Mouse (Mus musculus) bone marrow, adult 2 months (tissue): Measurements from ENCODE around the gene Bsn. TPM values are rescaled to one million over a fixed set of nuclear protein-coding genes. Genes with fewer than 3 reads are reported as not detected.

Experiments used
- H3K27ac ChIP-seq: fragments of 200-500 bp; 2 replicates; pipeline ENCODE4 v1.5.1; 2012; ENCODE audit warnings: low read depth, mild to moderate bottlenecking, control low read depth, inconsistent platforms, low read length; ENCODE audit not compliant: control insufficient read depth, poor library complexity, insufficient read depth
- H3K4me1 ChIP-seq: fragments of 200-500 bp; 2 replicates; pipeline ENCODE4 v1.6.1; 2011; ENCODE audit warnings: low read length; ENCODE audit not compliant: control insufficient read depth, insufficient read depth
- H3K4me3 ChIP-seq: fragments of 200-500 bp; replicated peaks from 2 replicates; pipeline ENCODE3; 2011; ENCODE audit warnings: mild to moderate bottlenecking, low read depth, low read length, control low read depth; ENCODE audit not compliant: control insufficient read depth
- CTCF ChIP-seq: fragments of 200-500 bp; IDR thresholded peaks from 2 replicates; pipeline ENCODE4 v1.5.1; 2011; ENCODE audit warnings: low read length, control low read depth; ENCODE audit not compliant: control insufficient read depth, insufficient read depth
- POLR2A ChIP-seq: fragments of 200-500 bp; IDR thresholded peaks from 2 replicates; pipeline ENCODE4 v1.6.1; 2011; ENCODE audit warnings: low read depth, mild to moderate bottlenecking, control low read depth, low read length, borderline replicate concordance; ENCODE audit not compliant: control insufficient read depth
- WGBS: fragments of 180-500 bp; shearing (Covaris S2); methylation state at CpG from one replicate; pipeline ENCODE4 v1.1.7; 2018; 5-methylcytosine and 5-hydroxymethylcytosine counted together
- polyA plus RNA-seq: library from polyadenylated mRNA; stranded (reverse); fragments of >200 nt; gene quantifications from 2 replicates; pipeline ENCODE4 v1.2.4, GENCODE M21; 2011; ENCODE audit warnings: low replicate concordance; ENCODE audit not compliant: missing spikeins, insufficient read depth, insufficient read length

Bsn gene
- polyA plus RNA-seq, 1 experiment = 1.9 TPM

GRCm38 (mm10) chr9:108094998-108095411 lies 95.2 kb downstream of the Bsn start:
- TF ChIP-seq POLR2A = peak; percentile 66; the same call in 1 of the 2 replicates
- no peak for TF ChIP-seq CTCF
- Histone ChIP-seq H3K27ac (peak overlapping the region; percentile 88), H3K4me1 (no peaks in the 10 kb centered on the region; the same call in 1 of the 2 replicates), H3K4me3 (peak overlapping the region; percentile 97)
- WGBS = 1% methylated on average over 16 of the region's 16 CpGs

DNA sequence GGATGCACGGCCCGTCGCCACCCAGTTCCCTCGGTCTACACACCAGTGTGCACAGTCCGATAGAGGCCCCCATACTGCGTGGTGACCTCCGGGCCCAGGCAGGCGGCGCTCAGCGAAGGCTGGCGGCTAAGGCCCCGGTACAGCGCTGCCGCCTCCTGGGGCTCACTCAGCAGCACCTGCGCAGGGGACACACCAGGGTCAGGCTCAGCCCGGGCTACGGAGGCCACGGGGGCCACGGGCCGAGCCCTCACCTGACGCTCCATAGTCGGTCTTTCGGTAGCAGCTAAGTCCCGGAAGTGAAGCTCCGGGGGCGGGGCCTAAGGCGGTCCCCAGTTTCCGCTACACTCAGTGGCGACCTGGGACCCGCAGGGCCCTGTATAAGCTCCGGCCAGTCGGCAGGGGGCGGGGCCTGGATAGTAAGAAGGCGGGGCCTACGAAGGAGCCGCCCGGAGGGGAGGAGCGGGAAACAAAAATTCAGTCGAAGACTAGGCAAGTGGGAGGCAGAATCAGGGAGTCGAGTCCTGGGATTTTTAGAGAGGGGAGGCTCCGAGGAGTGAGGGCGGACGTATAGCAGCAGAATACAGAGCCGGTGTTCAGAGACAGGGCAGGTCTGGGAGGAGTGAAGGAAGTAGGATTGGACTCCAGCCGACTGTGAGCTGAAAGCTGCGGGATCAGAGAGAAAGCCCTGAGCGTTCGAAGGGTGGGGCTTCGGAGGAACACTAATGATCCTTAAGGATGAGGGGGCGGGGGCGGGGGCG lies 95.8 kb downstream of the Bsn start, which contains the start of gene Apeh:
TSS of gene Apeh (minus strand) at position 423 of the 758 bp plus-strand sequence.
- under 1% methylated on average over 52 of the region's 52 CpGs for WGBS
- peak within 1 kb of the TSS; percentile 97 for H3K4me3 ChIP-seq
- no peak for TF ChIP-seq CTCF
- TF ChIP-seq POLR2A = peak; percentile 68
- no peaks in the 10 kb centered on the region; the same call in 1 of the 2 replicates for H3K4me1 ChIP-seq
- H3K27ac ChIP-seq = peak within 1 kb of the TSS; percentile 88

- 67% methylated on average over 10 of the region's 10 CpGs for whole genome bisulfite sequencing
- Histone ChIP-seq H3K4me3 (peak overlapping the region; percentile 97), H3K4me1 (no peaks in the 10 kb centered on the region; the same call in 1 of the 2 replicates), H3K27ac (peak overlapping the region; percentile 88)
- TF ChIP-seq POLR2A = no peak
- no peak for TF ChIP-seq CTCF
These were observed 96.6 kb downstream of the Bsn start for GRCm38 (mm10) chr9:108093586-108093985.

DNA sequence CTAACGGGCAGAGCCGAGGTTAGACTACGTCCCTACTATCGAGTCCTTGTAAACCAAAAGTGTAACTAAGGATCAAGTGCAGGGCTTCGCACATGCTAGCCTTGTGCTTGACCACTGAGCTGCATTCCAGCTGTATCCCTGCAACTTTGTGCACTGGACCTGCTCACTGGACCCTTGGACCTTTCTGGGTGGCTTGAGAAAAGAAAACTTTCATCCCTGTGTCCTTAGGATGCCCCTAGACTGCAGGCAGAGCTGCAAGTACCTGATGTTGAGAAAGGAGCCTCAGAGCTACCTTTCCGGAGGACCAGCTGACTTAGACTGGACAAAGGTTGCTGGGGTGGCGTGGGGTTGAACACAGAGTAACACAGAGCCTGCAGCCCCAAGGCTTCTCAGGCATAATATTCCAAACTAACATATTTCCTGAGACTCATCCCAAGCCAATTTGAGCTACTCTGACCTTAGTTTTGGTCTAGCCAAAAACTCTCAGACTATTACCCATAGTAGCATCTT lies 99.5 kb downstream of the Bsn start:
- no peak for TF ChIP-seq POLR2A
- no peak for TF ChIP-seq CTCF
- no peak overlapping the region for H3K4me3 ChIP-seq
- no peaks in the 10 kb centered on the region; the same call in 1 of the 2 replicates for H3K4me1 ChIP-seq
- no peak overlapping the region for H3K27ac ChIP-seq
- WGBS = 94% methylated on average over 7 of the region's 7 CpGs

- Histone ChIP-seq H3K4me3 (no peak overlapping the region), H3K4me1 (peaks cover 12% of the 10 kb centered on the region; the same call in 1 of the 2 replicates), H3K27ac (peak overlapping the region; percentile 59; the same call in 1 of the 2 replicates)
- WGBS = 94% methylated on average over 4 of the region's 4 CpGs
- TF ChIP-seq CTCF (no peak), POLR2A (no peak)
These were observed 104.9 kb downstream of the Bsn start for GRCm38 (mm10) chr9:108085261-108085660.

GRCm38 (mm10) chr9:108083561-108083960 lies 106.6 kb downstream of the Bsn start:
- Histone ChIP-seq H3K4me1 (peaks cover 12% of the 10 kb centered on the region; the same call in 1 of the 2 replicates), H3K27ac (peak overlapping the region; percentile 81), H3K4me3 (no peak overlapping the region)
- 52% methylated on average over 6 of the region's 6 CpGs for WGBS
- TF ChIP-seq CTCF (no peak), POLR2A (no peak)

DNA sequence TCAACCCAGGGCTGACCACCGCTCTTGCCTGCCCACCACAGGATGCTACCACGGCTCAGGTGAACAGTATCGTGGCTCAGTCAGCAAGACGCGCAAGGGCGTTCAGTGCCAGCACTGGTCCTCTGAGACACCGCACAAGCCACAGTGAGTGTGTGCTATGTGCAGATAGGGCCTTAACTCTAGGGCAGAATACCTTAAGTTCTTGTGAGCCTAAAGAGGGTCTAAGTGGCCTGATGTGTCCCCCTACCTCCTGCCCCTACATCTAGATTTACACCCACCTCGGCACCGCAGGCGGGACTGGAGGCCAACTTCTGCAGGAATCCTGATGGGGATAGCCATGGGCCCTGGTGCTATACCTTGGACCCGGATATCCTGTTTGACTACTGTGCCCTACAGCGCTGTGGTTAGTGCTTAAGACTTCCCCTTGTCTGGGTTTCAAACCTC lies 107.2 kb downstream of the Bsn start, which contains the start of gene Rnf123:
TSS of gene Rnf123 (minus strand) at position 359 of the 444 bp plus-strand sequence.
- H3K4me3 ChIP-seq = peak within 1 kb of the TSS; percentile 24
- H3K27ac ChIP-seq = peak within 1 kb of the TSS; percentile 81
- peaks cover 12% of the 10 kb centered on the region; the same call in 1 of the 2 replicates for H3K4me1 ChIP-seq
- no peak for TF ChIP-seq CTCF
- TF ChIP-seq POLR2A = peak; percentile 62; the same call in 1 of the 2 replicates
- 5% methylated on average over 12 of the region's 12 CpGs for WGBS

GRCm38 (mm10) chr9:108082549-108082948 lies 107.6 kb downstream of the Bsn start:
- Histone ChIP-seq H3K4me3 (peak overlapping the region; percentile 24), H3K4me1 (peaks cover 13% of the 10 kb centered on the region)
- 13% methylated on average over 19 of the region's 19 CpGs for WGBS

More at GRCm38 (mm10) chr9:108082549-108082948, 107.6 kb downstream of the Bsn start:
- H3K27ac ChIP-seq = peak overlapping the region; percentile 81
- no peak for TF ChIP-seq CTCF
- TF ChIP-seq POLR2A = no peak
